Mouse (Mus musculus): ENCODE measurements around the gene Psmf1.

Psmf1 gene

DNA sequence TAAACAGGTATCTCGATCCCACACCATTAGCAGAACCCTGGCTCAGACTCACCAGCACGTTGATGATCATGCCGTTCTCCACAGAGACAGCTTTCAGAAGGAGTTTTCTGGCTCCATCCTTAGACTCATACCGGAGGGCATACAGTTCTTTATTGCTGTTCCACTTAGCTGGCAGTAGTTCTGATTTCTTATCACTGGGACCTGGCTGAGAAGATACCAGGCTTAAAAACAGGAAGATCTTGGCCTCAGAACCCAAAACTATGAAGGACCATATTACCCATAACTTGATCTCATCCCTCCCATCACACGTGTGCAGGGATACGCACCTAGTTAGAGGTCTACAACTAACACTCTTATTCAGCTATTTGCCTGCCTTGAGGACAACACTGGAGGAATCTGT lies 8.6 kb downstream of the Psmf1 start:
- DNase-seq (ENCODE audit: low spot score in 2 of 2): no peak

- no peak for DNase-seq (ENCODE audit: low spot score in 2 of 2)
These were observed 10.7 kb downstream of the Psmf1 start for GRCm38 (mm10) chr2:151733151-151733865.

GRCm38 (mm10) chr2:151724094-151724493 lies 19.9 kb downstream of the Psmf1 start:
- no peak for DNase-seq (ENCODE audit: low spot score in 2 of 2)

GRCm38 (mm10) chr2:151716318-151717055 lies 27.5 kb downstream of the Psmf1 start:
- no peak for DNase-seq (ENCODE audit: low spot score in 2 of 2)

DNA sequence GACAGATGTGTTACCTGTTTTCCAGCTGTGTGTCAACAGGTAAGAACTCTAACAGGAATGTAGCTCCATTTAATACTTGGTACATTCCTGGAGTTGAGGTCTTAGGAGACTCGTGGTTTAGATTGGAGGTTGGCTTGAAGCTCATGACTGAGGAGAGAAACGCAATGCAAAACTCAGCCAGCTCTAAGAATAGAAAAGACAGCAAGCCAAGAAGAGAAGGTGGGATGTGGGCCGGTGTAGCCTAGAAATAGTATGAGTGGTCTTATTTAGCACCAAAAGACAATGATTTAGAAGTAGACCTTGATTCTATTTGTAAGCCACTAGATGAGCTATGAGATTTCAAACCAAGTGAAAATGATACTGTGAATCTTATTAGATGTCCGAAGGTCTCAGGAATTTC lies 28.5 kb downstream of the Psmf1 start:
- no peak for DNase-seq (ENCODE audit: low spot score in 2 of 2)

- DNase-seq (ENCODE audit: low spot score in 2 of 2): peak in 1 of 2 experiments; percentile 21
These were observed 31.3 kb downstream of the Psmf1 start for GRCm38 (mm10) chr2:151712647-151713046.

- no peak for DNase-seq (ENCODE audit: low spot score in 2 of 2)
These were observed 41.2 kb downstream of the Psmf1 start for GRCm38 (mm10) chr2:151702851-151703190.

DNA sequence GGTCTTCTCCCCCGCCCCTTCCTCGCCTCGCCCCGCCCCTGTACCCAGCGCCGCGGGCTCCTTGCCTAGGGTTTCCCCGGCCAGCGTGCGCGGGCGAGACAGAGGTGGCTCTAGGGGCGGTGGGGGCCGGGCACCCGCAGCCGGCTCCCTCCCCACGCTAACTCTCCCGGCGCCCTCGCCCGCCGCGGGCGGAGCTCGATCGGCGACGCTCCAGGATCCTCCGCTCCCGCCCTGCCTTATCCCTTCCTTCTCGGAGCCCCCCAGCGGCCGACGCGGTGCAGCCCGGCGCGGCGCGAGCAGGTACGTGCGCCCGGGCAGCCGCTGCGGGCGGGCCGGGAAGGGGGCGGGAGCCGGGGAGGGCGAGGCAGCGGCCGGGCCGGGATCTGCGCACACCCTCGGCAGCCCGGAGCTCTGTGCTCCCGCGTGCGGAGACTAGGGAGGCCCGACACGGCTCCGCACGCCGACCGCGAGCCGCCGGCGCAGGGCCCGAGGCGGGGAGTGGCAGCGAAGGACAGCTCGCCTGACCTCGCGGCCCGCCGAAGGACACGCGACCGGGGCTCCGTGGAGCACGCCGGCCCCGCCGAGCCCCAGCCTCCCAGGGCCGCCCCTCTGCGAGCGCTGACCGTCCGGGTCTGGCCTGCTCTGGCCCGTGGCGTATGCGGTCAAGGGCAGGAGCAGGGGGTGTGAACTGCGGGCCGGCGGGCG lies 41.7 kb downstream of the Psmf1 start:
- DNase-seq (ENCODE audit: low spot score in 2 of 2): no peak

DNA sequence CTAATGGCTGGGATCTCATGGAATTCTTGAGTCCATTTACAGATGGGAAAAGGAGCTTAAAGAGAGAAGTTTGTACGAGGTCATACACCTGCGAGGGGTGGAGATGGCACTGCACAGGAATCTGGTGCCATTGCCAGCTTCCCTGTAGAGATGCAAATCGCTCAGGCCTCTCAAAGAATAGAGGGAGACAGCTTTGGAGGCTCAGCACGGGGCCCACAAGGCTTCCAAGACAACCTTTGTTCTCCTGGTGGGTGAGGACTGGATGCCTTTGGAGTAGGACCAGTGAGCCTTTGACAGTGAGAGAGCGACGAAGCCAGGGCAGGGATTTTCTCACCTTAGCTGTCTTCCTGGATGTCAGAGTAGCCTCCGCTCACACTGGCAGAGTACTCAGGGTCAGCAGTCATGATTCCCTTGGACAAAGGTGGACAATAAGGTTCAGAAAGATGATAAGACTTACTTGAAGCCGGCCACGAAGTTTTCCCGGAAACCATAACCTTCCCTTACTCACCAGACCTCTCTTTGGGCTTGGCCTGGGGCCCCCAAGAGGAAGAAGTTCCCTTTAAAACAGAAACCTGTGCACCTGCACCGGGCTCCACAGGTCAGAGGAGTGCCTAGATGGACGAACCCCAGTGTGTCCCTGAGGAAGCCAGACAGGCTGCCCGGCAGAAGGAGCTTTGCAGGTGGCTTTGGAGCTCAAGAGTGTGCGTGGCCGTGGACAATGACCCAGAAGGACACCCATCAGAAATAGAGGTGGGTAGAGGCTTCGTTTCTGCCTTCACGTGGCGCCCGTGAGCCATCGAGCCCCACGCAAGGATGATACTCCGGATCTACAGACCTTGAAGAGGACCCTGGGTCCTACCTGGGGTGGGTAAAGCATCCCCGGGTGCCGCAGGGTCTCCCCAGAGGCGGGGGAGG lies 42.5 kb downstream of the Psmf1 start, which contains the start of gene Tmem74b:
TSS of gene Tmem74b (plus strand) at position 778 of the 915 bp plus-strand sequence.
- DNase-seq (ENCODE audit: low spot score in 2 of 2): no peak

GRCm38 (mm10) chr2:151682976-151683375 lies 61.0 kb downstream of the Psmf1 start:
- no peak for DNase-seq (ENCODE audit: low spot score in 2 of 2)

DNA sequence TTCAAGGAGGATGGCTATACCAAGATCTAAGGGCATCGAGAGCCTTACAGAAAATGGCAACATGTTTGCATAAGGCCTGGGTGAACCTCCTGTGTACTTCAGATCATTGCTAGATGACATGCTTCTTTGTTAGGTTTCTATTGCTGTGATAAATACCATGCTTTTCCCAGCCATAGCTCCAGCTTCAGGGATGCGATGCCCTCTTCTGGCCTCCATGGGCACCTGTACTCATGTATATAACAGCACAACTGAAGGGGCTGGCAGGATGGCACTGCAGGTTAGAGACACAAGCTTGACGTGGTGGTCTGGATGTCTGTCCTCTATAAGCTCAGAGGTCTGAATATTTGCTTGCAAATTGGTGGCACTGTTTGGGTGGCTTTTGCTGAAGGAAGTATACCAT lies 61.6 kb downstream of the Psmf1 start:
- no peak for DNase-seq (ENCODE audit: low spot score in 2 of 2)

GRCm38 (mm10) chr2:151676234-151676633 lies 67.8 kb downstream of the Psmf1 start:
- no peak for DNase-seq (ENCODE audit: low spot score in 2 of 2)

DNA sequence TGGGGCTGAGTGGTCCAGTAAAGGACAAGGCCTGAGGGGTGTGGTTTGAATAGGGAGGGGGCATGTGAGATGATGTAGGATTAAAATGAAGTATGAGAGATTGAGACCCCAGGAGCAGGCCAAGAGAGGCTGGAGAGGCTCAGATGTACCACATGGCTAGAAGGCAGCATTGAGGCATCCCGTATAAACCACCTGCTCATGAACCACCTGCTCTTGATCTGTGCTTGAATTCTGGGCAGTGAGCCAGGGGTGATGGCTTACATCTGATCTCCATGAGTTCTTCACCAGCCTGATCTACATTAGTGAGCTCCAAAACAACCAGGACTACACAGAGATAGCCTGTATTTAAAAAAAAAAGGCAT lies 73.0 kb downstream of the Psmf1 start:
- no peak for DNase-seq (ENCODE audit: low spot score in 2 of 2)

GRCm38 (mm10) chr2:151670026-151670967 lies 73.7 kb downstream of the Psmf1 start:
- peak in 1 of 2 experiments; percentile 13 for DNase-seq (ENCODE audit: low spot score in 2 of 2)

DNA sequence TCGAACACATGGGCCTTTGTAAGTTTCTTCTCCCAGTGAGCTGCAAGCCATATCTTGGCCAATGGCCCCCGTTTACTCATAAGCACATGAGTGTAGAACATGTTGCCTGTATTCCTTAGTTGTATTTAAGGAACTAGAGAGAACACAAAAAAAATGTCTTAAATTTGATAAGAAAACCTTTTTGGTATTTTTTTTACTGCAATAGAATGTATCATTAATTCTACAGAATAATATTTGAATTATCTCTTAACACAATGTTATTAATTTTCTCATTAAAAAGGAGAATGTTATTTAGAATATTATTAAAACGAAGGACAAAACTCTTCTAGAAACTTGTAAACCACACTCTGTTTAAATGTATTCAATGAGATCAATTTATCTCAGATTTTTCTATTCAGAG lies 75.6 kb downstream of the Psmf1 start, which contains the start of gene Rad21l:
TSS of gene Rad21l (minus strand) at position 101 of the 400 bp plus-strand sequence.
- no peak for DNase-seq (ENCODE audit: low spot score in 2 of 2)

Data from spleen, postnatal 4 days (tissue).